Mouse (Mus musculus): ENCODE data around the gene Gm49361. TPM values are rescaled to one million over a fixed set of nuclear protein-coding genes. Genes with fewer than 3 reads are reported as not detected.

Gene Gm49361
- polyA plus RNA-seq, 1 experiment, result not detected

GRCm38 (mm10) chr14:57730527-57730926, 15.4 kb downstream of the Gm49361 start:
- DNase-seq (ENCODE audit: low read depth), result no peak

DNA sequence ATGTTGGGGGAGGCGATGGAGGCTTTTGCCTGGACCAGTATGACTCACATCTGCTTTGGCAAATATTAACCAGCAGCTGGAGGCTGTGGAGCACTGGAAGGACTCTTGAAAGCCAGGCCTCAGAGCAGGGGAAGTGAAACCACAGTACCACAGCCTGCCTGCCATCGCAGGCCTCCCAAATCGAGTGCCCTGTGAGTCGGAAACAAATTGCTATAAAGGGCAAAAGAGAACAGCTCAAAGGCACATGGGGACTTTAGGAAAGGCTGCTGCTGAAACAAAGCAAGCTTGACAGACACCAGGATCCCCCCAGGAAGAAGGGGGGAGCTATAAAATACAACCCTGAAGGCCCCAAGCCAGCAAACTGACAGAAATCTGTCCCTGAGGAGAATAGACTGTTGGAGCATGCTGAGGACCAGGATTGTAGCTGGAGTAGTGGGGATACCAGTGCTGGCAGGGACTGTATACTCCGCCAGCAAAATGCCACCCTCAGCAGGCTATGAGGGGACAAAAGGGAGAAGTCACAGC, 15.9 kb downstream of the Gm49361 start:
- DNase-seq (ENCODE audit: low read depth), result no peak

- no peak for DNase-seq (ENCODE audit: low read depth)
Observed at GRCm38 (mm10) chr14:57729364-57729763, 16.5 kb downstream of the Gm49361 start.

GRCm38 (mm10) chr14:57726172-57726571, 19.7 kb downstream of the Gm49361 start:
- no peak for DNase-seq (ENCODE audit: low read depth)

GRCm38 (mm10) chr14:57724473-57724872, 21.4 kb downstream of the Gm49361 start:
- DNase-seq (ENCODE audit: low read depth), result no peak

DNA sequence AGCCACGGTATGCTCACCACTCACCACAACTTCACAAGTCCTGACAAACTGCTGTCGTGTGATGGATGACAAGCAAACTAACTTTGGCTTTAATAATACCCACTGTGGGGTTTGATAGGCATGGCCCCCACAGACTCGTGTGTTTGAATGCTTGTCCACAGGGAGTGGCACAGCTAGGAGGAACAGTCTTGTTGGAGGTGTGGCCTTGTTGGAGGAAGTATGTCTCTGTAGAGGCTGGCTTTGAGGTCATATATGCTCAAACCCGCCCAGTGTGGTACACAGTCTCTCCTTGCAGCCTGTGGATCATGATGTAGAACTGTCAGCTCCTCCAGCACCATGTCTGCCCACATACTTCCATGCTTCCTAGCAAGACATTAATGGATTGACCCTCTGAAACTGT, 27.7 kb downstream of the Gm49361 start:
- DNase-seq (ENCODE audit: low read depth), result no peak

- no peak for DNase-seq (ENCODE audit: low read depth)
Observed at GRCm38 (mm10) chr14:57716601-57717245, 29.2 kb downstream of the Gm49361 start.

GRCm38 (mm10) chr14:57712884-57713283, 33.0 kb downstream of the Gm49361 start:
- DNase-seq (ENCODE audit: low read depth), result no peak

- DNase-seq (ENCODE audit: low read depth), result no peak
Observed at GRCm38 (mm10) chr14:57711059-57711458, 34.8 kb downstream of the Gm49361 start.

GRCm38 (mm10) chr14:57709171-57709570, 36.7 kb downstream of the Gm49361 start:
- no peak for DNase-seq (ENCODE audit: low read depth)

- DNase-seq (ENCODE audit: low read depth), result no peak
Observed at GRCm38 (mm10) chr14:57708580-57708979, 37.3 kb downstream of the Gm49361 start.

- DNase-seq (ENCODE audit: low read depth), result no peak
Observed at GRCm38 (mm10) chr14:57707100-57707893, 38.6 kb downstream of the Gm49361 start.

DNA sequence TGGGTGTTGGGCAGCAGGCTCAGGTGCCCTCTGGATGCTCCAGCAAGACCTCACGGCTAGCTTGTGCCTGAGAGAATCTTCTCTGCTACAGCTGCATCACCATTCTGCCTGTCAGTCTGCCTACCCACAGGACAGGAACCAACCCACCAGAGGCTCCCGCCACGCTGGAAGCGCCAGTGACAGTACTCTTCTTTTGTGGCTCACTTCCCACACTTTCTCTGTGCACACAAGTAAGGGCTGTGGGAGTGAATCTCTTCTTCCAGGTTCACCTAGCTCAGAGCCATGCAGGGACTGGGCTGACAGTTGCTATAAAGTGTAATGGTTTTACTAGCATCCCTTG, 39.2 kb downstream of the Gm49361 start:
- DNase-seq (ENCODE audit: low read depth), result no peak

GRCm38 (mm10) chr14:57705759-57706158, 40.1 kb downstream of the Gm49361 start:
- DNase-seq (ENCODE audit: low read depth), result no peak

DNA sequence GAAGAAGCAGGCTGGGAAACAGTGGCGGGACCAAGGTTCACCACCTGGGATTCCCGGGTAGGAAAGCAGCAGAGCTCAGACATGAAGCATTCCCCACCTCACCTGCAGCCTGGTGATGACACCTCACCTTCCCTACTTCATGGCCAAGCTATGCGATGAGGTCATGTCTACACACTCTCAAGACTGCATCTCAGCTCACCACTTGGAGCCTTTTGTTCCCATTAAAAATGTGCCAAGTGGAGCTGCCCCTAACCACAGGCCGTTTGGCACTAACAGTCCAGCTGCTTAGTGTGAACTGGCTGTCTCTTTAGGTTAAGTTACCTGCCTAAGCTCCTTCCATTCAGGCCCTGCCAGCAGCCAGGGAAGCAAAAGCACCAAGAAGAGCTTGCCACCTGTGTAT, 40.8 kb downstream of the Gm49361 start:
- no peak for DNase-seq (ENCODE audit: low read depth)

- DNase-seq (ENCODE audit: low read depth), result peak; percentile 52
Observed at GRCm38 (mm10) chr14:57701915-57702477, 43.9 kb downstream of the Gm49361 start.

GRCm38 (mm10) chr14:57699461-57699970, 46.4 kb downstream of the Gm49361 start:
- no peak for DNase-seq (ENCODE audit: low read depth)

GRCm38 (mm10) chr14:57699016-57699415, 46.9 kb downstream of the Gm49361 start:
- DNase-seq (ENCODE audit: low read depth), result no peak

GRCm38 (mm10) chr14:57696066-57696465, 49.8 kb downstream of the Gm49361 start:
- DNase-seq (ENCODE audit: low read depth), result no peak

GRCm38 (mm10) chr14:57695550-57695949, 50.4 kb downstream of the Gm49361 start:
- no peak for DNase-seq (ENCODE audit: low read depth)

- no peak for DNase-seq (ENCODE audit: low read depth)
Observed at GRCm38 (mm10) chr14:57694246-57694645, 51.7 kb downstream of the Gm49361 start.

DNA sequence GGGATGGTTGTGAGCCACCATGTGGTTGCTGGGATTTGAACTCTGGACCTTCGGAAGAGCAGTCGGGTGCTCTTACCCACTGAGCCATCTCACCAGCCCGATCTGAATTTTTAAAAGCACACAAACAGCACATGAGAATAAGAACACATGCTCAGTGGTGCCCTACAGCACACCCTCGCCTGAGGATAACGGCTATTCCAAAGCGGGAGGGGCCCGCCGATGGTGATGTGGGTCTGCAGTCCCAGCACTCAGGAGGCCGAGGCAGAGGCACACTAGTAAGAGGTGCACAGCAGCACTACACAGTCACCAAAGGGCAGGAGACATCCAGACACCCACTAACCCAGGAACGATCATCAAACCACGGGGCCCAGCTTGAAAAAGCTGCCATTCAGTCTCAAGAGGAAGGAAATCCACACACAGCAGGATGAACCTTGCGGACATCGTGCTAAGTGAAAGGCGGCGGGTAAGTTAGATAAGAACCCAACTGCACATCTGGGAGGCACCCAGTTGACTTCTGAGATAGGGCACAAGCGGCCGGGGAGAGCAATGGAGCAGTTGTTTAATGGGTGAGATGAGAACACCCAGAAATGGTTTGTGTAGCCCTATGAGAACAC, 53.3 kb downstream of the Gm49361 start:
- no peak for DNase-seq (ENCODE audit: low read depth)

All from gonadal fat pad, adult 2 months (tissue).